Mouse (Mus musculus) olfactory bulb, adult 2 months (tissue): ENCODE data around the gene Rabif. TPM values are rescaled to one million over a fixed set of nuclear protein-coding genes. Genes with fewer than 3 reads are reported as not detected.
"Not testable (repeated sequence)": the region's sequence is repeated elsewhere in the genome, so short reads cannot be mapped to it uniquely, and the experiment has no call there.

ENCODE experiments used
- H3K27ac ChIP-seq: fragments of 200-500 bp; 2 replicates; pipeline ENCODE4 v1.5.1; 2012; ENCODE audit warnings: low read depth, low read length; ENCODE audit not compliant: insufficient read depth
- H3K4me1 ChIP-seq: fragments of 200-500 bp; 2 replicates; pipeline ENCODE4 v1.6.1; 2012; ENCODE audit warnings: low read length; ENCODE audit not compliant: control insufficient read depth, insufficient read depth
- H3K4me3 ChIP-seq: fragments of 200-500 bp; 2 replicates; pipeline ENCODE4 v1.5.1; 2012; ENCODE audit warnings: mild to moderate bottlenecking, low read depth, low read length, moderate library complexity; ENCODE audit not compliant: insufficient read depth
- CTCF ChIP-seq: fragments of 200-500 bp; IDR thresholded peaks from 2 replicates; pipeline ENCODE4 v1.5.1; 2012; ENCODE audit warnings: low read depth, mild to moderate bottlenecking, low read length, moderate library complexity; ENCODE audit not compliant: insufficient read depth
- POLR2A ChIP-seq: fragments of 200-500 bp; IDR thresholded peaks from 2 replicates; pipeline ENCODE4 v1.6.1; 2012; ENCODE audit warnings: mild to moderate bottlenecking, low read depth, low read length, moderate library complexity; ENCODE audit not compliant: insufficient read depth
- WGBS: fragments of 180-500 bp; shearing (Covaris S2); methylation state at CpG from one replicate; pipeline ENCODE4 v1.1.7; 2018; 5-methylcytosine and 5-hydroxymethylcytosine counted together
- polyA plus RNA-seq: library from polyadenylated mRNA; stranded (reverse); fragments of >200 nt; gene quantifications from 2 replicates; pipeline ENCODE4 v1.2.4, GENCODE M21; 2012; ENCODE audit warnings: low replicate concordance; ENCODE audit not compliant: missing spikeins, insufficient read depth, insufficient read length

Rabif gene
- polyA plus RNA-seq, 1 experiment, result not detected

- peaks cover 1% of the 10 kb centered on the region; the same call in 1 of the 2 replicates for H3K4me1 ChIP-seq
- 100% methylated on average over 1 of the region's 1 CpGs for WGBS
- no peak overlapping the region for H3K27ac ChIP-seq
- no peak for TF ChIP-seq CTCF
- TF ChIP-seq POLR2A, result no peak
- no peak overlapping the region for H3K4me3 ChIP-seq
These were observed 6.5 kb downstream of the Rabif start for GRCm38 (mm10) chr1:134500916-134501315.

- H3K27ac ChIP-seq, result no peak overlapping the region
- 95% methylated on average over 8 of the region's 8 CpGs for WGBS
- TF ChIP-seq CTCF (no peak), POLR2A (no peak)
- no peak overlapping the region for H3K4me3 ChIP-seq
- no peaks in the 10 kb centered on the region for H3K4me1 ChIP-seq
These were observed 11.8 kb downstream of the Rabif start for GRCm38 (mm10) chr1:134506201-134506600.

GRCm38 (mm10) chr1:134510018-134510417 is 15.6 kb downstream of the Rabif start:
- 84% methylated on average over 7 of the region's 7 CpGs for WGBS
- no peak overlapping the region for H3K27ac ChIP-seq
- peaks cover 8% of the 10 kb centered on the region for H3K4me1 ChIP-seq
- no peak overlapping the region for H3K4me3 ChIP-seq
- TF ChIP-seq POLR2A (no peak), CTCF (no peak)

GRCm38 (mm10) chr1:134512183-134512582 is 17.7 kb downstream of the Rabif start:
- H3K27ac ChIP-seq, result no peak overlapping the region
- H3K4me1 ChIP-seq, result peaks cover 14% of the 10 kb centered on the region
- 31% methylated on average over 4 of the region's 4 CpGs for WGBS
- no peak overlapping the region for H3K4me3 ChIP-seq
- TF ChIP-seq POLR2A (no peak), CTCF (no peak)

GRCm38 (mm10) chr1:134512584-134512983 is 18.1 kb downstream of the Rabif start:
- H3K27ac ChIP-seq, result no peak overlapping the region
- WGBS, result 46% methylated on average over 6 of the region's 6 CpGs
- H3K4me1 ChIP-seq, result peaks cover 14% of the 10 kb centered on the region
- no peak overlapping the region for H3K4me3 ChIP-seq
- TF ChIP-seq CTCF (no peak), POLR2A (no peak)

- Histone ChIP-seq H3K4me3 (peak overlapping the region; percentile 32), H3K27ac (no peak overlapping the region), H3K4me1 (peaks cover 14% of the 10 kb centered on the region)
- 5% methylated on average over 38 of the region's 38 CpGs for WGBS
- no peak for TF ChIP-seq CTCF
- TF ChIP-seq POLR2A, result no peak
These were observed 18.9 kb downstream of the Rabif start for GRCm38 (mm10) chr1:134513312-134513860.

- Histone ChIP-seq H3K4me1 (peaks cover 14% of the 10 kb centered on the region), H3K4me3 (no peak overlapping the region), H3K27ac (no peak overlapping the region)
- TF ChIP-seq CTCF (no peak), POLR2A (no peak)
- 35% methylated on average over 16 of the region's 16 CpGs for WGBS
These were observed 19.6 kb downstream of the Rabif start for GRCm38 (mm10) chr1:134513876-134514590.

- Histone ChIP-seq H3K27ac (no peak overlapping the region), H3K4me1 (peaks cover 14% of the 10 kb centered on the region), H3K4me3 (no peak overlapping the region)
- TF ChIP-seq POLR2A (no peak), CTCF (no peak)
- WGBS, result 72% methylated on average over 2 of the region's 2 CpGs
These were observed 21.4 kb downstream of the Rabif start for GRCm38 (mm10) chr1:134515891-134516290.

- WGBS, result 45% methylated on average over 4 of the region's 4 CpGs
- Histone ChIP-seq H3K4me3 (no peak overlapping the region), H3K4me1 (peaks cover 14% of the 10 kb centered on the region), H3K27ac (no peak overlapping the region)
- TF ChIP-seq CTCF, result no peak
- TF ChIP-seq POLR2A, result no peak
These were observed 22.2 kb downstream of the Rabif start for GRCm38 (mm10) chr1:134516491-134517198.

- not testable (repeated sequence) for H3K27ac ChIP-seq, H3K4me3 ChIP-seq
- 94% methylated on average over 14 of the region's 14 CpGs for WGBS
- H3K4me1 ChIP-seq, result peaks cover 14% of the 10 kb centered on the region
These were observed 23.4 kb downstream of the Rabif start for GRCm38 (mm10) chr1:134517841-134518240.
